Mouse (Mus musculus): Measurements from ENCODE around the gene Kcnq2. TPM values are rescaled to one million over a fixed set of nuclear protein-coding genes. Genes with fewer than 3 reads are reported as not detected.

Gene Kcnq2
- polyA plus RNA-seq, 1 experiment: not detected

- TF ChIP-seq USF1 (IDR thresholded peaks at IDR 0.05; ENCODE audit: low read depth) (no peak), CTCF (IDR thresholded peaks at IDR 0.05; ENCODE audit: control insufficient read depth, insufficient read depth, insufficient read length) (no peak), MAX (IDR thresholded peaks at IDR 0.05) (no peak), MYOD1 (IDR thresholded peaks at IDR 0.05; ENCODE audit: control insufficient read depth, insufficient read length, low read depth) (no peak), MYOG (IDR thresholded peaks at IDR 0.05; ENCODE audit: control insufficient read depth, extremely low read depth, insufficient read length) (no peak), FOSL1 (IDR thresholded peaks at IDR 0.05; ENCODE audit: insufficient read depth, low read length, poor library complexity, severe bottlenecking) (no peak)
- Histone ChIP-seq H3K27me3 (ENCODE audit: control insufficient read depth, insufficient read depth, insufficient read length) (peaks cover 19% of the 10 kb centered on the region), H3K79me3 (ENCODE audit: low read depth) (no peaks in the 10 kb centered on the region), H3ac (ENCODE audit: control insufficient read depth, insufficient read length, low read depth) (no peak overlapping the region), H3K36me3 (ENCODE audit: control insufficient read depth, insufficient read depth) (no peaks in the 10 kb centered on the region), H3K79me2 (ENCODE audit: control insufficient read depth, insufficient read depth) (no peaks in the 10 kb centered on the region), H3K4me3 (ENCODE audit: insufficient read depth, poor library complexity, severe bottlenecking) (no peak overlapping the region)
These were observed 31.4 kb upstream of the Kcnq2 start for GRCm38 (mm10) chr2:181166469-181166868.

GRCm38 (mm10) chr2:181160821-181161220, 25.7 kb upstream of the Kcnq2 start:
- no peaks in the 10 kb centered on the region for H3K79me2 ChIP-seq (ENCODE audit: control insufficient read depth, insufficient read depth)
- H3ac ChIP-seq (ENCODE audit: control insufficient read depth, insufficient read length, low read depth): no peak overlapping the region
- no peaks in the 10 kb centered on the region for H3K36me3 ChIP-seq (ENCODE audit: control insufficient read depth, insufficient read depth)
- H3K79me3 ChIP-seq (ENCODE audit: low read depth): no peaks in the 10 kb centered on the region
- H3K27me3 ChIP-seq (ENCODE audit: control insufficient read depth, insufficient read depth, insufficient read length): peaks cover 51% of the 10 kb centered on the region
- no peak overlapping the region for H3K4me3 ChIP-seq (ENCODE audit: insufficient read depth, poor library complexity, severe bottlenecking)
- no peak for TF ChIP-seq MYOG (IDR thresholded peaks at IDR 0.05; ENCODE audit: control insufficient read depth, extremely low read depth, insufficient read length)
- TF ChIP-seq USF1 (IDR thresholded peaks at IDR 0.05; ENCODE audit: low read depth): no peak
- TF ChIP-seq CEBPB (IDR thresholded peaks at IDR 0.05; ENCODE audit: low read depth): no peak
- TF ChIP-seq MYOD1 (IDR thresholded peaks at IDR 0.05; ENCODE audit: control insufficient read depth, insufficient read length, low read depth): no peak
- TF ChIP-seq CTCF (IDR thresholded peaks at IDR 0.05; ENCODE audit: control insufficient read depth, insufficient read depth, insufficient read length): no peak
- no peak for TF ChIP-seq MAX (IDR thresholded peaks at IDR 0.05)
- TF ChIP-seq FOSL1 (IDR thresholded peaks at IDR 0.05; ENCODE audit: insufficient read depth, low read length, poor library complexity, severe bottlenecking): no peak

- Histone ChIP-seq H3K79me2 (ENCODE audit: control insufficient read depth, insufficient read depth) (no peaks in the 10 kb centered on the region), H3K36me3 (ENCODE audit: control insufficient read depth, insufficient read depth) (no peaks in the 10 kb centered on the region), H3K27me3 (ENCODE audit: control insufficient read depth, insufficient read depth, insufficient read length) (peaks cover 53% of the 10 kb centered on the region), H3K79me3 (ENCODE audit: low read depth) (no peaks in the 10 kb centered on the region), H3ac (ENCODE audit: control insufficient read depth, insufficient read length, low read depth) (no peak overlapping the region), H3K4me3 (ENCODE audit: insufficient read depth, poor library complexity, severe bottlenecking) (no peak overlapping the region)
- TF ChIP-seq CTCF (IDR thresholded peaks at IDR 0.05; ENCODE audit: control insufficient read depth, insufficient read depth, insufficient read length) (no peak), CEBPB (IDR thresholded peaks at IDR 0.05; ENCODE audit: low read depth) (no peak), FOSL1 (IDR thresholded peaks at IDR 0.05; ENCODE audit: insufficient read depth, low read length, poor library complexity, severe bottlenecking) (no peak)
These were observed 24.7 kb upstream of the Kcnq2 start for GRCm38 (mm10) chr2:181159771-181160170.

- H3K4me3 ChIP-seq (ENCODE audit: insufficient read depth, poor library complexity, severe bottlenecking): no peak overlapping the region
- no peaks in the 10 kb centered on the region for H3K79me2 ChIP-seq (ENCODE audit: control insufficient read depth, insufficient read depth)
- peaks cover 53% of the 10 kb centered on the region for H3K27me3 ChIP-seq (ENCODE audit: control insufficient read depth, insufficient read depth, insufficient read length)
- H3K79me3 ChIP-seq (ENCODE audit: low read depth): no peaks in the 10 kb centered on the region
- no peak overlapping the region for H3ac ChIP-seq (ENCODE audit: control insufficient read depth, insufficient read length, low read depth)
- H3K36me3 ChIP-seq (ENCODE audit: control insufficient read depth, insufficient read depth): no peaks in the 10 kb centered on the region
- TF ChIP-seq MYOD1 (IDR thresholded peaks at IDR 0.05; ENCODE audit: control insufficient read depth, insufficient read length, low read depth) (no peak), CTCF (IDR thresholded peaks at IDR 0.05; ENCODE audit: control insufficient read depth, insufficient read depth, insufficient read length) (no peak), MAX (IDR thresholded peaks at IDR 0.05) (no peak), MYOG (IDR thresholded peaks at IDR 0.05; ENCODE audit: control insufficient read depth, extremely low read depth, insufficient read length) (no peak), CEBPB (IDR thresholded peaks at IDR 0.05; ENCODE audit: low read depth) (no peak), FOSL1 (IDR thresholded peaks at IDR 0.05; ENCODE audit: insufficient read depth, low read length, poor library complexity, severe bottlenecking) (no peak), USF1 (IDR thresholded peaks at IDR 0.05; ENCODE audit: low read depth) (no peak)
These were observed 24.0 kb upstream of the Kcnq2 start for GRCm38 (mm10) chr2:181159091-181159514.

GRCm38 (mm10) chr2:181158471-181158870, 23.4 kb upstream of the Kcnq2 start:
- H3K79me3 ChIP-seq (ENCODE audit: low read depth): no peaks in the 10 kb centered on the region
- peaks cover 57% of the 10 kb centered on the region for H3K27me3 ChIP-seq (ENCODE audit: control insufficient read depth, insufficient read depth, insufficient read length)
- no peaks in the 10 kb centered on the region for H3K36me3 ChIP-seq (ENCODE audit: control insufficient read depth, insufficient read depth)

GRCm38 (mm10) chr2:181157716-181158302, 22.7 kb upstream of the Kcnq2 start:
- Histone ChIP-seq H3K79me3 (ENCODE audit: low read depth) (no peaks in the 10 kb centered on the region), H3K36me3 (ENCODE audit: control insufficient read depth, insufficient read depth) (no peaks in the 10 kb centered on the region), H3ac (ENCODE audit: control insufficient read depth, insufficient read length, low read depth) (no peak overlapping the region), H3K79me2 (ENCODE audit: control insufficient read depth, insufficient read depth) (no peaks in the 10 kb centered on the region), H3K4me3 (ENCODE audit: insufficient read depth, poor library complexity, severe bottlenecking) (no peak overlapping the region), H3K27me3 (ENCODE audit: control insufficient read depth, insufficient read depth, insufficient read length) (peaks cover 60% of the 10 kb centered on the region)
- TF ChIP-seq USF1 (IDR thresholded peaks at IDR 0.05; ENCODE audit: low read depth): no peak
- no peak for TF ChIP-seq MYOD1 (IDR thresholded peaks at IDR 0.05; ENCODE audit: control insufficient read depth, insufficient read length, low read depth)
- no peak for TF ChIP-seq CEBPB (IDR thresholded peaks at IDR 0.05; ENCODE audit: low read depth)
- no peak for TF ChIP-seq MYOG (IDR thresholded peaks at IDR 0.05; ENCODE audit: control insufficient read depth, extremely low read depth, insufficient read length)
- no peak for TF ChIP-seq CTCF (IDR thresholded peaks at IDR 0.05; ENCODE audit: control insufficient read depth, insufficient read depth, insufficient read length)
- no peak for TF ChIP-seq MAX (IDR thresholded peaks at IDR 0.05)
- no peak for TF ChIP-seq FOSL1 (IDR thresholded peaks at IDR 0.05; ENCODE audit: insufficient read depth, low read length, poor library complexity, severe bottlenecking)

More at GRCm38 (mm10) chr2:181158471-181158870, 23.4 kb upstream of the Kcnq2 start:
- no peak overlapping the region for H3ac ChIP-seq (ENCODE audit: control insufficient read depth, insufficient read length, low read depth)
- no peak overlapping the region for H3K4me3 ChIP-seq (ENCODE audit: insufficient read depth, poor library complexity, severe bottlenecking)
- TF ChIP-seq MAX (IDR thresholded peaks at IDR 0.05) (no peak), CTCF (IDR thresholded peaks at IDR 0.05; ENCODE audit: control insufficient read depth, insufficient read depth, insufficient read length) (no peak), MYOD1 (IDR thresholded peaks at IDR 0.05; ENCODE audit: control insufficient read depth, insufficient read length, low read depth) (no peak), MYOG (IDR thresholded peaks at IDR 0.05; ENCODE audit: control insufficient read depth, extremely low read depth, insufficient read length) (no peak), USF1 (IDR thresholded peaks at IDR 0.05; ENCODE audit: low read depth) (no peak)
- H3K79me2 ChIP-seq (ENCODE audit: control insufficient read depth, insufficient read depth): no peaks in the 10 kb centered on the region
